Mouse (Mus musculus) G1E-ER4 (cell line): ENCODE measurements around the gene Grcc10. TPM values are rescaled to one million over a fixed set of nuclear protein-coding genes. Genes with fewer than 3 reads are reported as not detected.

Source experiments
- GATA1 ChIP-seq: IDR thresholded peaks from one replicate; pipeline ENCODE4 v1.8.0; 2012; ENCODE audit warnings: low read length, inconsistent platforms
- polyA plus RNA-seq: library from polyadenylated mRNA; stranded (reverse); fragments of >175 nt; gene quantifications from 2 replicates; pipeline ENCODE4 v1.2.3, GENCODE M21; 2012

Gene Grcc10
- polyA plus RNA-seq, 1 experiment: 18.3 TPM

GRCm38 (mm10) chr6:124744755-124745321 is 3.7 kb upstream of the Grcc10 start:
- no peak for TF ChIP-seq GATA1

- TF ChIP-seq GATA1: no peak
Observed at GRCm38 (mm10) chr6:124743647-124744046, 2.5 kb upstream of the Grcc10 start.

GRCm38 (mm10) chr6:124742839-124743514 is 1.8 kb upstream of the Grcc10 start:
- no peak for TF ChIP-seq GATA1

GRCm38 (mm10) chr6:124741842-124742241 is 668 bp upstream of the Grcc10 start:
- TF ChIP-seq GATA1: no peak

GRCm38 (mm10) chr6:124740211-124740887 is 825 bp downstream of the Grcc10 start:
- TF ChIP-seq GATA1: no peak

- no peak for TF ChIP-seq GATA1
Observed at GRCm38 (mm10) chr6:124739231-124739796, 1.9 kb downstream of the Grcc10 start.

GRCm38 (mm10) chr6:124738511-124739023 is 2.6 kb downstream of the Grcc10 start, which contains the start of gene Ptpn6:
Ptpn6 (minus strand) TSS chr6:124738714.
- no peak for TF ChIP-seq GATA1

GRCm38 (mm10) chr6:124737040-124737439 is 4.1 kb downstream of the Grcc10 start:
- no peak for TF ChIP-seq GATA1

GRCm38 (mm10) chr6:124734417-124734816 is 6.8 kb downstream of the Grcc10 start:
- no peak for TF ChIP-seq GATA1

GRCm38 (mm10) chr6:124732476-124733370 is 8.5 kb downstream of the Grcc10 start:
- no peak for TF ChIP-seq GATA1

GRCm38 (mm10) chr6:124731038-124731437 is 10.1 kb downstream of the Grcc10 start:
- no peak for TF ChIP-seq GATA1

GRCm38 (mm10) chr6:124729850-124730705 is 11.1 kb downstream of the Grcc10 start:
- TF ChIP-seq GATA1: no peak

GRCm38 (mm10) chr6:124728621-124729020 is 12.6 kb downstream of the Grcc10 start:
- TF ChIP-seq GATA1: no peak

- TF ChIP-seq GATA1: no peak
Observed at GRCm38 (mm10) chr6:124724472-124724871, 16.7 kb downstream of the Grcc10 start.
